Mouse (Mus musculus) CD4-positive naive resting alpha-beta T cell, adult 76 days (primary cell): ENCODE results near the gene Spryd4. TPM values are rescaled to one million over a fixed set of nuclear protein-coding genes. Genes with fewer than 3 reads are reported as not detected.

Experiments used
- total RNA-seq: library from RNA; stranded (reverse); gene quantifications from one replicate; pipeline ENCODE4 v1.2.4, GENCODE M21; 2023

The Spryd4 gene
- 19.9 TPM for total RNA-seq

DNA sequence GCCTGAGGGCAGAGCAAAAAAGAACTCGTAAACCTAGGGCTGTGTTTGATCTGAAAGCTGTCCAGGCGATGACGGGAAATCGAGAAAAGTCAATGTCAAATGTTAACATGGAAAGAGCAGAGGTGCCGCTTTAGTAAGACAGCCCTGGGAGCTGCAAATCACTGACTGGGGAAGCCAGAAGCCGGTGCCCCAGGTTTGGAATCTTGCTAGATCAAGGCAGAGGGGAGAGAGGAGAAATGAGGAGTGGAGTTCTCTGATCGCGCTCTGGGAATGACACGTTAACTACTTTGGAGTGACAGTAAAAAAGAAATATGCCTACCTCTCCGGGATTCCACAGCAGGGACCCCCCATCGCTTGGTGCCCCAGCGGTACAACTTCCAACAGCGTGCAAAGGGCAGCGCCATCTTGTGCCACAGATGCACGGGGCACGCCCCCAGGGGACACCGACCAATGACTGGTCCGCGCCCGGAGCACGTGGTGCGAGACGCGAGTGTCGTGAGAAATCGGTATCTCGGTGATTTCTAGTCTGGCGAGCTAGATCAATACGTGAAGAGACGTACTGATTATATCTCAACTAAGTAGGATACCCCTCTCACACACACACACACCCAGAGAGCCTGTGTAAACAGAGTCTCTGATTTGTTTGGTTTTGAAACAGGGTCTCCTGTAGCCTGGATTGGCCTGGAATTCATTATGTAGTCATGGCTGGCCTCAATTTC, at the start of gene Spryd4:
TSS of gene Spryd4 (minus strand) at position 418 of the 719 bp plus-strand sequence.

GRCm38 (mm10) chr10:128253677-128254255, 42.2 kb upstream of the Spryd4 start, which contains the start of gene Apon:
TSS of gene Apon (plus strand) at chr10:128254096.

GRCm38 (mm10) chr10:128231697-128232419, 20.3 kb upstream of the Spryd4 start, which contains the start of gene Timeless:
TSS of gene Timeless (plus strand) at chr10:128232065.

GRCm38 (mm10) chr10:128225538-128225937, 13.9 kb upstream of the Spryd4 start, which contains the start of gene Mip:
TSS of gene Mip (plus strand) at chr10:128225838.

GRCm38 (mm10) chr10:128194024-128194550, 17.5 kb downstream of the Spryd4 start, which contains the start of gene Gls2:
TSS of gene Gls2 (plus strand) at chr10:128194457.

DNA sequence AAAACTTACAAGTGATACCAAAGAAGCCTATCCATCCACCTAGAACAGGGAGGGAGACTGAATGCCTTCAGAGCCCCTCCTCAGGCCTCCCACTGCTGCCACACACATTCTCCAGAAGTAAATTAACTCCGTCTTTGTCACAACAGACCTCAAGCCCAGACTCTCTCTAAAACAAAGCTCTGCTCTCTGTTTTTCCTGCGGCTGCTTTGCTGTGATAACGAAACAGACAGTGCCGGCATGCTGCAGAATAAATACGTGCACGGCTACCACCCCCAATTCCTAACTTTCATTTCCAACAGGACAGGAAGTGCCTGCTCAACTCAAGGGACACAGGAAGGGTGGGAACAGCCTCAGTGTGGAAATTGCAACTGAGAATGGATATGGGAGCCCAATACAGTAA, 31.6 kb downstream of the Spryd4 start, which contains the start of gene Rbms2:
TSS of gene Rbms2 (minus strand) at position 309 of the 400 bp plus-strand sequence.

Other genes starting within 250 kb of the Spryd4 start
- not detected for gene Hsd17b6, start 204.2 kb downstream of the Spryd4 start, total RNA-seq
- 13.0 TPM for gene Prim1, start 196.6 kb downstream of the Spryd4 start, total RNA-seq
- 750 TPM for gene Naca, start 176.2 kb downstream of the Spryd4 start, total RNA-seq
- gene Ptges3, start 152.9 kb downstream of the Spryd4 start, total RNA-seq = 132 TPM
- 633 TPM for gene Atp5b, start 128.5 kb downstream of the Spryd4 start, total RNA-seq
- gene Baz2a, start 120.2 kb downstream of the Spryd4 start, total RNA-seq = 108 TPM
- 36.0 TPM for gene Rbms2, start 31.5 kb downstream of the Spryd4 start, total RNA-seq
- 2.0 TPM for gene Gls2, start 17.4 kb downstream of the Spryd4 start, total RNA-seq
- gene Mip, start 14.0 kb upstream of the Spryd4 start, total RNA-seq = not detected
- 25.4 TPM for gene Timeless, start 20.3 kb upstream of the Spryd4 start, total RNA-seq
- gene Apon, start 42.3 kb upstream of the Spryd4 start, total RNA-seq = 0.56 TPM
- not detected for gene Apof, start 56.9 kb upstream of the Spryd4 start, total RNA-seq
- 60.8 TPM for gene Stat2, start 58.8 kb upstream of the Spryd4 start, total RNA-seq
- not detected for gene Il23a, start 86.9 kb upstream of the Spryd4 start, total RNA-seq
- gene Pan2, start 91.5 kb upstream of the Spryd4 start, total RNA-seq = 43.5 TPM
- gene Cnpy2, start 110.7 kb upstream of the Spryd4 start, total RNA-seq = 26.1 TPM
- 81.9 TPM for gene Cs, start 125.9 kb upstream of the Spryd4 start, total RNA-seq
- gene Coq10a, start 157.2 kb upstream of the Spryd4 start, total RNA-seq = 27.4 TPM
- gene Ankrd52, start 165.3 kb upstream of the Spryd4 start, total RNA-seq = 49.6 TPM
- gene Slc39a5, start 189.4 kb upstream of the Spryd4 start, total RNA-seq = not detected
- 42.4 TPM for gene Nabp2, start 199.7 kb upstream of the Spryd4 start, total RNA-seq
- 26.1 TPM for gene Rnf41, start 199.8 kb upstream of the Spryd4 start, total RNA-seq
- gene Smarcc2, start 247.4 kb upstream of the Spryd4 start, total RNA-seq = 112 TPM